Mouse (Mus musculus) myocyte (in vitro differentiated cells): Measurements from ENCODE around the gene F12. TPM values are rescaled to one million over a fixed set of nuclear protein-coding genes. Genes with fewer than 3 reads are reported as not detected.
A peak's percentile ranks its signal among the peaks of the same experiment; 100 is the strongest.

Experiments
- H3K27me3 ChIP-seq: one replicate; pipeline ENCODE4 v1.6.1; 2011; ENCODE audit not compliant: control insufficient read depth, insufficient read depth, insufficient read length
- H3K36me3 ChIP-seq: one replicate; pipeline ENCODE4 v1.6.1; 2011; ENCODE audit not compliant: control insufficient read depth, insufficient read depth
- H3K4me2 ChIP-seq: one replicate; pipeline ENCODE4 v1.6.1; 2011; ENCODE audit warnings: low read depth, control low read depth
- H3K4me3 ChIP-seq: one replicate; pipeline ENCODE4 v1.5.1; 2011; ENCODE audit warnings: mild to moderate bottlenecking, control low read depth, moderate library complexity
- H3K79me2 ChIP-seq: one replicate; pipeline ENCODE4 v1.6.1; 2011; ENCODE audit not compliant: control insufficient read depth, insufficient read depth
- H3ac ChIP-seq: one replicate; pipeline ENCODE4 v1.6.1; 2011; ENCODE audit not compliant: control insufficient read depth, insufficient read length
- CEBPB ChIP-seq: IDR thresholded peaks from 2 replicates; pipeline ENCODE4 v1.6.1; 2011; ENCODE audit warnings: mild to moderate bottlenecking, moderate library complexity; ENCODE audit not compliant: poor library complexity, insufficient read depth, severe bottlenecking
- E2F4 ChIP-seq: IDR thresholded peaks from one replicate; pipeline ENCODE4 v1.6.1; 2011; ENCODE audit warnings: mild to moderate bottlenecking, control low read depth, moderate library complexity; ENCODE audit not compliant: insufficient read depth
- MAX ChIP-seq: IDR thresholded peaks from one replicate; pipeline ENCODE4 v1.6.1; 2011; ENCODE audit warnings: low read depth, mild to moderate bottlenecking, control low read depth
- MYOD1 ChIP-seq, 3 experiments: IDR thresholded peaks; one replicate each; pipeline ENCODE4 v1.6.1; 2011; ENCODE audit warnings: control low read depth in 2 of 3, low read depth in 2 of 3, mild to moderate bottlenecking in 2 of 3, moderate library complexity in 1 of 3; ENCODE audit not compliant: insufficient read length in 2 of 3, control insufficient read depth in 1 of 3
- MYOG ChIP-seq, 3 experiments: IDR thresholded peaks; one replicate each; pipeline ENCODE4 v1.6.1; 2011; ENCODE audit warnings: control low read depth in 2 of 3, low read depth in 2 of 3, mild to moderate bottlenecking in 2 of 3; ENCODE audit not compliant: insufficient read length in 2 of 3, control insufficient read depth in 1 of 3, insufficient read depth in 1 of 3
- POLR2A ChIP-seq: IDR thresholded peaks from one replicate; pipeline ENCODE4 v1.6.1; 2011; ENCODE audit warnings: low read depth, mild to moderate bottlenecking, control low read depth, moderate library complexity; ENCODE audit not compliant: insufficient read length
- POLR2AphosphoS2 ChIP-seq: IDR thresholded peaks from one replicate; pipeline ENCODE4 v1.6.1; 2011; ENCODE audit warnings: low read depth, control low read depth; ENCODE audit not compliant: insufficient read length
- REST ChIP-seq: IDR thresholded peaks from one replicate; pipeline ENCODE4 v1.6.1; 2011; ENCODE audit warnings: mild to moderate bottlenecking, control low read depth, moderate library complexity; ENCODE audit not compliant: insufficient read depth, insufficient read length
- SRF ChIP-seq: IDR thresholded peaks from one replicate; pipeline ENCODE4 v1.6.1; 2011; ENCODE audit warnings: low read depth; ENCODE audit not compliant: control insufficient read depth, insufficient read length
- TCF12 ChIP-seq: IDR thresholded peaks from one replicate; pipeline ENCODE4 v1.6.1; 2011; ENCODE audit warnings: mild to moderate bottlenecking, control low read depth; ENCODE audit not compliant: poor library complexity, insufficient read depth, severe bottlenecking
- TCF3 ChIP-seq: IDR thresholded peaks from one replicate; pipeline ENCODE4 v1.6.1; 2011; ENCODE audit warnings: low read depth, control low read depth; ENCODE audit not compliant: insufficient read length
- USF1 ChIP-seq: IDR thresholded peaks from one replicate; pipeline ENCODE4 v1.6.1; 2011; ENCODE audit warnings: low read depth, mild to moderate bottlenecking, control low read depth, moderate library complexity
- polyA plus RNA-seq: library from polyadenylated mRNA; unstranded; fragments of >200 nt; fragmentation: generic; extraction: Trizol; gene quantifications from one replicate; pipeline ENCODE4 v1.2.1, GENCODE M21; 2012; ENCODE audit warnings: missing spikeins

The F12 gene
- polyA plus RNA-seq, 1 experiment, result not detected

DNA sequence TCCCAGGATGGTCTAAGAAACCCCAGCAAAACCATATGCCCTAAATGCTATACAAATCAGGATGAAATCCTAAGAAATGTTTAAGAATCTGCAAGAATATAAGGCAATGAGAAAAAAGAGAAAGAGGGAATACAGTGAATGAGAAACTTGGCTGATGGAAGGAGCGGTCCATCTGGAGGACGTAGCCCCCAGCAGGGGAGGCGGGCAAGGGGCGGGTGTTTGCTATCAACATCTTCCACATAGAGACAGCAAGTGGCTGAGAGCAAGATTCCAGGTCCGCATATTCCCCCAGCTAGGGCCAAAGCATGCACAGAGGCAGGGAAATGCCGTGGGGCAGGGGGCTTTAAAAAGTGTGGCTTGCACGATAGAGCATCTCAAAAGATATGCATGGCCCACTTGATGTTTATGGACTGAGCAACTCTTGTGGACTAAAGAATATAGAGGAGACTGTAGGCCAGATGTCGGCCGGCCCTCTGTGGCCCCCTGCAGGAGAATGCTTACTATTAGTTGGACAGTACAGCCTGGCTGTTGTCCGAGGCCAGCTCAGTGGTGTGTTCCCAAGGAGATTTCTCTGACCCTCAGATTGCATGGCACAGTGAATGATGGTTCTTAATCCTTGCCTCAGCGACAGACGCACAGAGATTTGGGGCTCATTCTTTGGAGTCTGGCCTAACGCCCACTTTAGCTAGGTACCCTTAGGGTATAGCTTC is 42.4 kb upstream of the F12 start:
- Histone ChIP-seq H3ac (no peak overlapping the region), H3K4me3 (no peak overlapping the region), H3K4me2 (no peak overlapping the region), H3K27me3 (no peaks in the 10 kb centered on the region), H3K36me3 (no peaks in the 10 kb centered on the region), H3K79me2 (no peaks in the 10 kb centered on the region)
- TF ChIP-seq TCF12, result no peak

DNA sequence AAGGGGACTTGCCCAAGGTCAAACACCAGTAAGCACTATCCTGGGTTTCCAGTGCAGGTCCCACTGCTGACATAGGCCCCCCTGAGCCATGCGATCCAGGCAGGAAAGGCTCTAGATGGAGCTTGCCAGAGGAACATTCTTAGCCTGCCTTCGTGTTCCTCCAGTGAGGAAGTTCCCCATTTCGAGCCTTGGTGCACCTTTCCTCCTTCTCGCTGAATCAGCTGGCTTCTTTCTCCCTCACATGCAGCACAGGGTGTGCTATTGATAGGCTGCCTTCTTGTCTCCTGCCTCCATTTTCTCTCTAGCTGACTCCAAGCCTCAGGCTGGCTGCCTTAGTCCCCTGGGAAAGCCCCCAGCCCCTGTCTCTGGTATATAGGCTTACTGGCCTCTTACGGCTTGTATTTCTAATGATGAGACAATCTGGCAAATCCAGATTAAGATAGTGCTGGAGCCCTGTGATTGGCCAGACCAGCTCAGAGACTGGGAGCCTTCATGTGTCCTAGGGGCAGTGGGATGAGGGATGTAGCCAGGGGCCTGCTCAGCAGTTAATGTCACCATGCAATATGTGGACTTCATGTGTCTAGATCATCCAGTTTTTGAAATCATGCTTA is 39.3 kb upstream of the F12 start:
- Histone ChIP-seq H3ac (no peak overlapping the region), H3K4me3 (no peak overlapping the region), H3K27me3 (no peaks in the 10 kb centered on the region), H3K79me2 (no peaks in the 10 kb centered on the region), H3K4me2 (peak overlapping the region; percentile 71), H3K36me3 (no peaks in the 10 kb centered on the region)
- no peak for TF ChIP-seq SRF
- TF ChIP-seq POLR2AphosphoS2, result peak; percentile 30

DNA sequence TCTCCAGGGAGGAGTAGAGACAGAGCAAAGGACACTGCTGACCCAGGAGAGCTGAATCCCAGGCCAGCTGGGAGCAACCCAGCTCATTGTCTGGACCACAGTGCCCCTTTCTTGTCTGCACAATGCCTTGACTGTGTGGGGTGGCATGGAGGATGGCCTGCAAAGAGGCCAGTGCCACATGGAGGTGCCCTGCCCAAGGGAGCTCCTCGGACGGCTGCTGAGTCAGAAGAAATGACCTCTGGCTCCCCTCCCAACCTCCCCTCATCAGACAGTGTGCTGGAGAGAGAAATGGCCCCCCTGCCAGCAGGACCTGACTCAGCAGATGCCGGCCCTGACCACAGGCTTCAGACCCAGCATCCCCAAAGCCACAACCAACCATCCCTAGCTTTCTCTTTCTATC is 38.6 kb upstream of the F12 start:
- TF ChIP-seq SRF (no peak), POLR2AphosphoS2 (peak; percentile 62), CEBPB (no peak), TCF12 (no peak), POLR2A (no peak), MYOG (IDR thresholded peaks at IDR 0.05; ENCODE audit: control insufficient read depth in 1 of 3, insufficient read depth in 1 of 3, insufficient read length in 2 of 3, low read depth in 2 of 3) (peak in 1 of 3 experiments; percentile 15), MAX (no peak), E2F4 (no peak), MYOD1 (IDR thresholded peaks at IDR 0.05; ENCODE audit: control insufficient read depth in 1 of 3, insufficient read length in 2 of 3, low read depth in 2 of 3) (peak in 1 of 3 experiments; percentile 16), TCF3 (no peak), REST (no peak), USF1 (no peak)
- Histone ChIP-seq H3K4me3 (peak overlapping the region; percentile 14), H3K4me2 (peak overlapping the region; percentile 71), H3K36me3 (no peaks in the 10 kb centered on the region), H3K27me3 (no peaks in the 10 kb centered on the region), H3K79me2 (no peaks in the 10 kb centered on the region), H3ac (no peak overlapping the region)

DNA sequence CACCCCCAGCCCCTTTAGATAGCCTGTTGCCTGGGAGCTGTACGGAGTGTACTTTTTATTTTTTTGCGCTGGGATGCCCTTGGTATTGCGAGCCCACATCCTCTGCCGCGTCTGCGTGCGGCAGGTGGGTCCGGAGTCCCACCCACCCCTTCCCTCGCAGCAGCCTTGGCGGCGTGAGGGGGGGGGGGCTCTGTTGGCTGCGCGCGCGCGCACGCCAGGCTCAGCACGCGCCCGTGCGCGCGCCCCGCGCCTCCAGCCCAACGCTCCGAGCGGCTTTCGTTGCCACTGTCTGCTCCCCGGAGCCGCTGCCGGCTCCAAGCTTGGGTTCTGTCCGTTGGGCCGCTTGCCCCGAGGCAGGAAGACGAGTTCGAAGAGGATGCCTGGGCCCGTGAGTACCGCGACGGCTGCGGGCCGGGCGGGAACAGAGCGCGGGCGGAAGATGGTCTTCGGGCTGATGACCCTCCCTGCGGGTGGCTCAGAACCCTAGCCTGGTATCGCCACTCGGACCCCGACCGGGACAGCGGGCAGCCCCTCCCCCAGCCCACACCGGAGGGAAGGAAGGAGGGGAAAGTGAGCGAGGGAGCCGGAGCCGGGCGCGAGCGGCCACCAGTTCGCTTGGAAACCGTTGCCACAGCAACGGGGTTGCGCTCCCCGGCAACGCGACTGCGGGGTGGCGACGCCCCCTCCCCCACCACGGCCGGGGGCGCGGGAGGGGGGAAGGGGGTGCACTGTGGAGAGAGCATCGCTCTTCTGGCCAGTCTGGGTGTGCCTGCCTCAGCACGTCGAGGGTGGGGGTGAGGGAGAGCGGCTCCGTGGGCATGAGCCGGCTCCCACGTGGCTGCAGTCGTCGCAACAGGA is 37.7 kb upstream of the F12 start, which contains the start of gene Prr7:
Gene Prr7, plus strand, starts transcription at position 241 of the 858 bp plus-strand sequence.
- Histone ChIP-seq H3K36me3 (no peaks in the 10 kb centered on the region), H3K27me3 (no peaks in the 10 kb centered on the region), H3K79me2 (no peaks in the 10 kb centered on the region), H3K4me2 (peak within 1 kb of the TSS; percentile 71), H3K4me3 (peak within 1 kb of the TSS; percentile 14), H3ac (no peak within 1 kb of the TSS)
- TF ChIP-seq REST (no peak), POLR2AphosphoS2 (peak; percentile 71), USF1 (no peak), MYOD1 (IDR thresholded peaks at IDR 0.05; ENCODE audit: control insufficient read depth in 1 of 3, insufficient read length in 2 of 3, low read depth in 2 of 3) (no peak), POLR2A (no peak), TCF12 (no peak)

DNA sequence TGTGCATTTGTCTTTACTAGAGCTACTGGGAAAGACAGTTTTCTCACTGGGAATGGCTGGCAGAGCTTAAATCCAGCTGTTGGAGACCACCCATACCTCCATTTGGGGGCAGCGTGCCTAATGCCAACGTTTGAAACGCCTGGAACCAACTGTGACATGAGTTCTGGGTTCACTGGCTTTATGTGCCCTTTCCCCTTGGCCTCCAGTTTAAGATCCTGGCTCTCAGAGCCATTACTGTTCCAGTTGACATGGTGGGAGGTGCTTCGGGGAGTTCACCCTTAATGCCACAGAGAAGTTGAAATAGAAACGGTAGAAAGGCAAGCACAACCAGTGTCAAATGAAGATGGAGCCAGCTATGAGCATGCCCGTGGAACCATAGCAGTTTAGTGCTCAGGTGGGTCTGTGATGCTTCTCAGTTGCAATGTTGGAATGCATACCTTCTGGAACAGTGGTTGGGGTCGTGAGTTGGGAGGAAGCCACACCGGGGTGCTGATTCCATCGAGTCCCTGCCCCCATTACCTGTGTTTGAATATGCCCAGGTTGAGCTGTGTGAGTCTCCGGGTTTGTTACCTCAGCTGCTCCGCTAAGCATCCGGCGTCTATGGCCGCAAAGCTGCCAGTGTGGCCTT is 36.9 kb upstream of the F12 start:
- Histone ChIP-seq H3K27me3 (no peaks in the 10 kb centered on the region), H3K4me2 (peak overlapping the region; percentile 71), H3K79me2 (no peaks in the 10 kb centered on the region), H3ac (no peak overlapping the region), H3K4me3 (peak overlapping the region; percentile 14), H3K36me3 (no peaks in the 10 kb centered on the region)
- TF ChIP-seq REST (no peak), POLR2AphosphoS2 (peak; percentile 12), MAX (no peak), TCF12 (no peak)
